Comparison of ENCODE assay signal across 8 mouse cellular contexts in the genomic region with DNA sequence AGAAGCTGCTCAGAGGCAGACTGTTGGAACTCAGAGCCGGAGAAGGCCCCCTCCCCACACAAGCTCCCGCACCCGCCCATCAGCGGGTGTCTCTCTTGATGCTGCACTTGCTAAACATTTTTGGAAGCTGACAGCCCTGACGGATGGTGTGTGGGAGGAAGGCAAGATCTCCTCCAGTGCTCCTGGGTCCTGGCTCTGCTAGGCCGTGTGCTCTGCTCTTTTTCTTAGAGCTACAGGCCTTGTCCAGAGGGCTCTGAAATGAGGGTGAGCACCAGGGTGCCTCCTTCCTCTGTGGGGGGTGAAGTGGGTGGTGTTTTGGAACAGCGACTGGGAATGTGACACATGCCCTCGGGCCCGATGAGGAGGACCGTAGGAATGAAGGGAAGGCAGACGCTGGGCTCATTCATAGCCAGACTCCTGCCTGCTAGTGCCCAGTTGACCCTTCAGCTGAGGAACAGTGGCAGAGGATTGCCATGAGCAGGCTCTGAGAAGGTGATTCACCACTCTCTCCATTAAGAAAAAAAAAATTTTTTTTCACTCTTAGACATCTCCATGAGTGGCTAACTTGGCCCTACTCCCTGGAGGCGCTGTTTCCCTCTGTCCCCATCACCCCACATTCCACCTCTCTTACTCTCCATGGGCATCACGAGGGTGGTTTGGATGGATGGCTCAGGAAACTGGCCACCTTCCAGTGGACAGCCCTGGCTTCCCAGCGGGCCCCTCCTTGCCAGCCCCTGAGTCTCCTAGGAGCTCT.
DNase-seq lines count a peak whose midpoint lies in the region; ATAC-seq and TF ChIP-seq lines count a peak whose summit lies in the region.

No protein-coding gene starts in this region.

- H3K9me3 ChIP-seq in hindbrain, embryonic 13.5 days: no peaks in the 10 kb centered on the region
- no peaks in the 10 kb centered on the region for H3K9me3 ChIP-seq in hindbrain, embryonic 10.5 days
- H3K9me3 ChIP-seq in kidney, postnatal 0 days (replicated peaks; ENCODE audit: low read length): no peaks in the 10 kb centered on the region
- no peaks in the 10 kb centered on the region for H3K9me3 ChIP-seq in midbrain, embryonic 15.5 days

- H3K9ac ChIP-seq in hindbrain, embryonic 13.5 days: peak overlapping the region; percentile 81
- H3K9ac ChIP-seq in kidney, postnatal 0 days (ENCODE audit: low read depth, low read length): no peak overlapping the region
- peak overlapping the region; percentile 57 for H3K9ac ChIP-seq in midbrain, embryonic 15.5 days

- H3K4me3 ChIP-seq in hindbrain, embryonic 13.5 days: peak overlapping the region; percentile 63
- H3K4me3 ChIP-seq in hindbrain, embryonic 10.5 days: no peak overlapping the region; the same call in 1 of the 2 replicates
- H3K4me3 ChIP-seq in bone marrow macrophage, adult 2 months (ENCODE audit: insufficient read depth, low read length): peak overlapping the region; percentile 90
- H3K4me3 ChIP-seq in kidney, postnatal 0 days (replicated peaks; ENCODE audit: low read depth, low read length): peak overlapping the region; percentile 38
- peak overlapping the region; percentile 63 for H3K4me3 ChIP-seq in midbrain, embryonic 15.5 days

- H3K27me3 ChIP-seq in hindbrain, embryonic 13.5 days: peaks cover 27% of the 10 kb centered on the region
- peaks cover 52% of the 10 kb centered on the region for H3K27me3 ChIP-seq in hindbrain, embryonic 10.5 days (ENCODE audit: insufficient read depth, poor library complexity, severe bottlenecking)
- no peaks in the 10 kb centered on the region for H3K27me3 ChIP-seq in kidney, postnatal 0 days (ENCODE audit: insufficient read depth, low read length)
- H3K27me3 ChIP-seq in midbrain, embryonic 15.5 days (replicated peaks): peaks cover 14% of the 10 kb centered on the region; the same call in 1 of the 2 replicates

- no peak for ATAC-seq in hindbrain, embryonic 13.5 days (ENCODE audit: low FRiP score)
- ATAC-seq in kidney, postnatal 0 days (replicated peaks; ENCODE audit: low FRiP score, low read depth): no peak
- ATAC-seq in midbrain, embryonic 15.5 days (replicated peaks): no peak
- no peak for ATAC-seq in erythroblast, adult 5-6 weeks (replicated peaks; ENCODE audit: low FRiP score, poor library complexity, severe bottlenecking)

- no peaks in the 10 kb centered on the region for H3K36me3 ChIP-seq in hindbrain, embryonic 13.5 days
- no peaks in the 10 kb centered on the region for H3K36me3 ChIP-seq in hindbrain, embryonic 10.5 days
- no peaks in the 10 kb centered on the region for H3K36me3 ChIP-seq in kidney, postnatal 0 days (ENCODE audit: insufficient read depth, low read length)
- no peaks in the 10 kb centered on the region for H3K36me3 ChIP-seq in midbrain, embryonic 15.5 days (replicated peaks)

- TF ChIP-seq CTCF in bone marrow macrophage, adult 2 months (IDR thresholded peaks at IDR 0.05; ENCODE audit: low read depth, low read length): no peak
- no peak for TF ChIP-seq CTCF in kidney, postnatal 0 days (IDR thresholded peaks at IDR 0.05; ENCODE audit: low read depth)

- no peak for TF ChIP-seq POLR2A in bone marrow macrophage, adult 2 months (IDR thresholded peaks at IDR 0.05; ENCODE audit: borderline replicate concordance, low read depth, low read length)

- peak overlapping the region; percentile 97 for H3K4me2 ChIP-seq in hindbrain, embryonic 13.5 days
- H3K4me2 ChIP-seq in kidney, postnatal 0 days (ENCODE audit: low read length): peak overlapping the region; percentile 96
- H3K4me2 ChIP-seq in midbrain, embryonic 15.5 days: peak overlapping the region; percentile 95

- WGBS in hindbrain, embryonic 13.5 days: 40% methylated on average over 14 of the region's 14 CpGs
- 52% methylated on average over 14 of the region's 14 CpGs for WGBS in hindbrain, embryonic 10.5 days
- 31% methylated on average over 14 of the region's 14 CpGs for WGBS in kidney, postnatal 0 days
- WGBS in midbrain, embryonic 15.5 days: 51% methylated on average over 14 of the region's 14 CpGs

- no peak for DNase-seq in hindbrain, embryonic 10.5 days (ENCODE audit: low spot score)
- peak; percentile 55 to 58 for DNase-seq in frontal cortex, postnatal 14 days (ENCODE audit: low spot score in 2 of 2)
- DNase-seq in kidney, postnatal 0 days (ENCODE audit: low spot score): peak; percentile 68
- no peak for DNase-seq in thymus, adult 18-20 months

- H3K4me1 ChIP-seq in hindbrain, embryonic 13.5 days (replicated peaks): peaks cover 67% of the 10 kb centered on the region
- peaks cover 54% of the 10 kb centered on the region for H3K4me1 ChIP-seq in hindbrain, embryonic 10.5 days (replicated peaks)
- H3K4me1 ChIP-seq in bone marrow macrophage, adult 2 months (ENCODE audit: control insufficient read depth, insufficient read depth, low read length): peaks cover 43% of the 10 kb centered on the region
- H3K4me1 ChIP-seq in kidney, postnatal 0 days (replicated peaks; ENCODE audit: insufficient read depth, low read length): peaks cover 15% of the 10 kb centered on the region
- peaks cover 47% of the 10 kb centered on the region for H3K4me1 ChIP-seq in midbrain, embryonic 15.5 days

- H3K27ac ChIP-seq in hindbrain, embryonic 13.5 days: peak overlapping the region; percentile 6; the same call in 1 of the 2 replicates
- H3K27ac ChIP-seq in hindbrain, embryonic 10.5 days: no peak overlapping the region
- H3K27ac ChIP-seq in bone marrow macrophage, adult 2 months (ENCODE audit: insufficient read depth, low read depth, low read length): peak overlapping the region; percentile 64
- no peak overlapping the region for H3K27ac ChIP-seq in kidney, postnatal 0 days
- H3K27ac ChIP-seq in midbrain, embryonic 15.5 days: no peak overlapping the region

Comparison
In these comparisons a context has a peak if more than half of its experiments do, and no peak if none do; other contexts are left out.
1. H3K27ac ChIP-seq: peak in hindbrain, embryonic 13.5 days (single experiment) and bone marrow macrophage, adult 2 months (single experiment); none in hindbrain, embryonic 10.5 days (single experiment), kidney, postnatal 0 days (single experiment) and midbrain, embryonic 15.5 days (single experiment).
2. DNase-seq: peak in frontal cortex, postnatal 14 days (2 of 2) and kidney, postnatal 0 days (single experiment); none in hindbrain, embryonic 10.5 days (single experiment) and thymus, adult 18-20 months (0 of 2).
3. Peak in every context shown above with its lines, with median percentiles within 50 percentile points of each other: H3K4me2 ChIP-seq.